Mouse (Mus musculus) MEL (cell line): ENCODE results near the gene Sphk2. TPM values are rescaled to one million over a fixed set of nuclear protein-coding genes. Genes with fewer than 3 reads are reported as not detected.

ENCODE experiments used
- DNase-seq: peaks from one replicate; pipeline ENCODE4 v3.0.0; 2011; ENCODE audit warnings: low read depth, low spot score
- H3K27ac ChIP-seq: 2 replicates; pipeline ENCODE4 v1.5.1; 2012; ENCODE audit warnings: low read depth, mild to moderate bottlenecking, control low read depth, low read length, moderate library complexity; ENCODE audit not compliant: control insufficient read depth
- H3K27me3 ChIP-seq, 2 experiments: fragments of 150-350 bp in 1 of 2; sonication (generic) in 1 of 2; 2 replicates each; pipeline ENCODE4 v1.6.1; 2012; ENCODE audit warnings: low read length in 2 of 2, mild to moderate bottlenecking in 2 of 2, improper control_type of control experiment in 1 of 2, moderate library complexity in 1 of 2; ENCODE audit not compliant: insufficient read depth in 2 of 2, control insufficient read depth in 1 of 2
- H3K36me3 ChIP-seq, 2 experiments: 2 replicates each; pipeline ENCODE4 v1.6.1; 2012 to 2014; ENCODE audit warnings: low read length in 2 of 2, improper control_type of control experiment in 1 of 2, inconsistent platforms in 1 of 2, mild to moderate bottlenecking in 1 of 2; ENCODE audit not compliant: insufficient read depth in 2 of 2, control insufficient read depth in 1 of 2
- H3K4me1 ChIP-seq, 2 experiments: fragments of 150-350 bp in 1 of 2; sonication (generic) in 1 of 2; 2 replicates each; pipeline ENCODE4 v1.6.1; 2012; ENCODE audit warnings: low read length in 2 of 2, improper control_type of control experiment in 1 of 2, mild to moderate bottlenecking in 1 of 2; ENCODE audit not compliant: insufficient read depth in 2 of 2, control insufficient read depth in 1 of 2
- H3K4me3 ChIP-seq, 2 experiments: fragments of 150-350 bp in 1 of 2; sonication (generic) in 1 of 2; 2 replicates each; pipeline ENCODE4 v1.5.1; 2012; ENCODE audit warnings: low read depth in 2 of 2, low read length in 2 of 2, mild to moderate bottlenecking in 2 of 2, moderate library complexity in 2 of 2, control low read depth in 1 of 2, improper control_type of control experiment in 1 of 2; ENCODE audit not compliant: control insufficient read depth in 1 of 2, insufficient read depth in 1 of 2
- H3K79me2 ChIP-seq: 2 replicates; pipeline ENCODE4 v1.6.1; 2012; ENCODE audit warnings: mild to moderate bottlenecking, low read length, moderate library complexity; ENCODE audit not compliant: control insufficient read depth, poor library complexity, insufficient read depth
- H3K9ac ChIP-seq: 2 replicates; pipeline ENCODE4 v1.6.1; 2012; ENCODE audit warnings: low read depth, mild to moderate bottlenecking, control low read depth, low read length, moderate library complexity; ENCODE audit not compliant: control insufficient read depth, poor library complexity, severe bottlenecking
- H3K9me3 ChIP-seq: fragments of 150-350 bp; sonication (generic); replicated peaks from 2 replicates; pipeline ENCODE4 v1.6.1; 2012; ENCODE audit warnings: mild to moderate bottlenecking, low read length, improper control_type of control experiment, moderate library complexity; ENCODE audit not compliant: insufficient read depth
- CHD1 ChIP-seq: IDR thresholded peaks from 2 replicates; pipeline ENCODE4 v1.6.1; 2012; ENCODE audit warnings: low read depth, mild to moderate bottlenecking, inconsistent platforms, low read length, improper control_type of control experiment
- CHD2 ChIP-seq: IDR thresholded peaks from 2 replicates; pipeline ENCODE4 v1.6.1; 2011; ENCODE audit warnings: low read length, improper control_type of control experiment
- CTCF ChIP-seq, 3 experiments: IDR thresholded peaks in 2 of 3; conservative IDR thresholded peaks in 1 of 3; 2 replicates each; pipeline ENCODE4 v1.5.1; 2011 to 2012; ENCODE audit warnings: low read length in 3 of 3, low read depth in 2 of 3, mild to moderate bottlenecking in 2 of 3, improper control_type of control experiment in 1 of 3, inconsistent platforms in 1 of 3, mixed read lengths in 1 of 3, moderate library complexity in 1 of 3; ENCODE audit not compliant: control insufficient read depth in 1 of 3, insufficient read depth in 1 of 3, poor library complexity in 1 of 3, severe bottlenecking in 1 of 3
- ETS1 ChIP-seq: IDR thresholded peaks from 2 replicates; pipeline ENCODE4 v1.6.1; 2012; ENCODE audit warnings: low read depth, mild to moderate bottlenecking, inconsistent platforms, low read length, improper control_type of control experiment, moderate library complexity
- GABPA ChIP-seq: IDR thresholded peaks from 2 replicates; pipeline ENCODE4 v1.6.1; 2012; ENCODE audit warnings: low read depth, mild to moderate bottlenecking, inconsistent platforms, low read length, improper control_type of control experiment, moderate library complexity
- MXI1 ChIP-seq: IDR thresholded peaks from 2 replicates; pipeline ENCODE4 v1.6.1; 2011; ENCODE audit warnings: mild to moderate bottlenecking, low read depth, low read length, improper control_type of control experiment
- NRF1 ChIP-seq: IDR thresholded peaks from 2 replicates; pipeline ENCODE4 v1.6.1; 2014; ENCODE audit warnings: low read depth, mild to moderate bottlenecking, inconsistent platforms, low read length, improper control_type of control experiment, moderate library complexity; ENCODE audit not compliant: poor library complexity, insufficient read depth, severe bottlenecking
- POLR2A ChIP-seq, 2 experiments: IDR thresholded peaks; 2 replicates each; pipeline ENCODE4 v1.6.1; 2011 to 2012; ENCODE audit warnings: low read length in 2 of 2, mild to moderate bottlenecking in 2 of 2, control low read depth in 1 of 2, improper control_type of control experiment in 1 of 2, low read depth in 1 of 2, moderate library complexity in 1 of 2; ENCODE audit not compliant: control insufficient read depth in 1 of 2, insufficient read depth in 1 of 2, poor library complexity in 1 of 2
- POLR2AphosphoS2 ChIP-seq: IDR thresholded peaks from 2 replicates; pipeline ENCODE4 v1.6.1; 2011; ENCODE audit warnings: low read length, improper control_type of control experiment
- RAD21 ChIP-seq: IDR thresholded peaks from 2 replicates; pipeline ENCODE4 v1.6.1; 2011; ENCODE audit warnings: mild to moderate bottlenecking, low read depth, low read length, improper control_type of control experiment
- TBP ChIP-seq: IDR thresholded peaks from 2 replicates; pipeline ENCODE4 v1.8.0; 2011; ENCODE audit warnings: low read depth, low read length, improper control_type of control experiment
- USF2 ChIP-seq, 2 experiments: IDR thresholded peaks; 2 replicates each; pipeline ENCODE4 v1.6.1; 2011 to 2012; ENCODE audit warnings: improper control_type of control experiment in 2 of 2, low read length in 2 of 2, borderline replicate concordance in 1 of 2, inconsistent platforms in 1 of 2, low read depth in 1 of 2, mild to moderate bottlenecking in 1 of 2; ENCODE audit not compliant: insufficient read depth in 1 of 2
- ZC3H11A ChIP-seq: IDR thresholded peaks from 2 replicates; pipeline ENCODE4 v1.6.1; 2012; ENCODE audit warnings: low read depth, mild to moderate bottlenecking, inconsistent platforms, low read length, improper control_type of control experiment
- polyA plus RNA-seq, 2 experiments: library from polyadenylated mRNA; stranded (reverse) in 1 of 2; unstranded in 1 of 2; fragments of >175 nt in 1 of 2; fragments of >200 nt in 1 of 2; gene quantifications; 2 replicates each; pipeline versions ENCODE4 v1.2.1 to v1.2.4; 2012; ENCODE audit warnings: low replicate concordance in 2 of 2, low read depth in 1 of 2; ENCODE audit not compliant: insufficient read length in 2 of 2, insufficient read depth in 1 of 2, missing spikeins in 1 of 2
- total RNA-seq: library from RNA; depleted of rRNA; stranded (reverse); fragments of 300-350 nt; gene quantifications from 2 replicates; pipeline ENCODE4 v1.2.3, GENCODE M21; 2012

Gene Sphk2
- total and polyA plus RNA-seq, 3 experiments, result 21.0 to 40.2 TPM; not detected in 1

- Histone ChIP-seq H3K36me3 (peaks cover 2% of the 10 kb centered on the region in 2 experiments; a peak in 3 of 4 replicates), H3K79me2 (peaks cover 34% of the 10 kb centered on the region), H3K27me3 (no peaks in the 10 kb centered on the region), H3K9ac (no peak overlapping the region), H3K4me1 (no peaks in the 10 kb centered on the region), H3K9me3 (no peaks in the 10 kb centered on the region), H3K4me3 (no peak overlapping the region), H3K27ac (no peak overlapping the region)
- TF ChIP-seq RAD21 (no peak), TBP (no peak), CHD1 (no peak), MXI1 (no peak), POLR2A (IDR thresholded peaks at IDR 0.05; ENCODE audit: control insufficient read depth in 1 of 2, insufficient read depth in 1 of 2, low read depth in 1 of 2, low read length in 2 of 2, poor library complexity in 1 of 2) (peak in 1 of 2 experiments; percentile 29; a peak in 1 of 4 replicates), USF2 (IDR thresholded peaks at IDR 0.05; ENCODE audit: borderline replicate concordance in 1 of 2, insufficient read depth in 1 of 2, low read depth in 1 of 2, low read length in 2 of 2) (no peak), ETS1 (no peak), CHD2 (peak; percentile 18; the same call in 1 of the 2 replicates), GABPA (no peak), POLR2AphosphoS2 (peak; percentile 93), ZC3H11A (no peak)
- DNase-seq, result peak; percentile 42
Measured at GRCm38 (mm10) chr7:45721234-45721571, 3.4 kb upstream of the Sphk2 start.

- TF ChIP-seq NRF1, result no peak
- peak in 2 of 3 experiments; percentile 4 to 23; a peak in 3 of 6 replicates for TF ChIP-seq CTCF (IDR thresholded peaks at IDR 0.05 in 2 of 3, conservative IDR thresholded peaks at IDR 0.05 in 1 of 3; ENCODE audit: control insufficient read depth in 1 of 3, insufficient read depth in 1 of 3, low read depth in 2 of 3, low read length in 3 of 3, poor library complexity in 1 of 3, severe bottlenecking in 1 of 3)
- TF ChIP-seq POLR2A (IDR thresholded peaks at IDR 0.05; ENCODE audit: control insufficient read depth in 1 of 2, insufficient read depth in 1 of 2, low read depth in 1 of 2, low read length in 2 of 2, poor library complexity in 1 of 2), result peak in 1 of 2 experiments; percentile 54; a peak in 1 of 4 replicates
- peaks cover 0 to 3% of the 10 kb centered on the region in 2 experiments; a peak in 1 of 4 replicates for H3K4me1 ChIP-seq
Measured at GRCm38 (mm10) chr7:45720413-45721233, 2.8 kb upstream of the Sphk2 start, which contains the start of gene Fam83e. TSS of gene Fam83e (plus strand) at chr7:45721212.

More at GRCm38 (mm10) chr7:45720413-45721233, 2.8 kb upstream of the Sphk2 start, which contains the start of gene Fam83e:
- Histone ChIP-seq H3K79me2 (peaks cover 40% of the 10 kb centered on the region), H3K36me3 (peaks cover 2% of the 10 kb centered on the region in 2 experiments; a peak in 3 of 4 replicates), H3K9ac (peak within 1 kb of the TSS; percentile 87; the same call in 1 of the 2 replicates), H3K9me3 (no peaks in the 10 kb centered on the region), H3K4me3 (peak within 1 kb of the TSS in 1 of 2 experiments; percentile 69; a peak in 2 of 4 replicates), H3K27me3 (no peaks in the 10 kb centered on the region), H3K27ac (no peak within 1 kb of the TSS)
- DNase-seq, result peak; percentile 46
